Mouse (Mus musculus) right cerebral cortex, postnatal 25 days (tissue): ENCODE results near the gene Cnbd2.

Experiments used
- DNase-seq: peaks from one replicate; pipeline ENCODE4 v3.0.0; 2022

The Cnbd2 gene

GRCm38 (mm10) chr2:156313153-156313552 lies 1.1 kb downstream of the Cnbd2 start:
- no peak for DNase-seq

GRCm38 (mm10) chr2:156314811-156315210 lies 2.7 kb downstream of the Cnbd2 start:
- no peak for DNase-seq

- DNase-seq, result no peak
Observed at GRCm38 (mm10) chr2:156318491-156318890, 6.4 kb downstream of the Cnbd2 start.

- DNase-seq, result no peak
Observed at GRCm38 (mm10) chr2:156321538-156321937, 9.4 kb downstream of the Cnbd2 start.

- DNase-seq, result peak; percentile 24
Observed at GRCm38 (mm10) chr2:156324116-156324588, 12.1 kb downstream of the Cnbd2 start.

GRCm38 (mm10) chr2:156324681-156325080 lies 12.6 kb downstream of the Cnbd2 start:
- no peak for DNase-seq

- no peak for DNase-seq
Observed at GRCm38 (mm10) chr2:156330681-156331080, 18.6 kb downstream of the Cnbd2 start.

- no peak for DNase-seq
Observed at GRCm38 (mm10) chr2:156331446-156331965, 19.4 kb downstream of the Cnbd2 start.

GRCm38 (mm10) chr2:156340078-156340477 lies 28.0 kb downstream of the Cnbd2 start:
- DNase-seq, result no peak

GRCm38 (mm10) chr2:156344775-156345532 lies 32.9 kb downstream of the Cnbd2 start:
- DNase-seq, result no peak

- DNase-seq, result no peak
Observed at GRCm38 (mm10) chr2:156348812-156349211, 36.7 kb downstream of the Cnbd2 start.

GRCm38 (mm10) chr2:156349286-156349848 lies 37.3 kb downstream of the Cnbd2 start:
- no peak for DNase-seq

GRCm38 (mm10) chr2:156351243-156351642 lies 39.1 kb downstream of the Cnbd2 start:
- DNase-seq, result no peak

- DNase-seq, result no peak
Observed at GRCm38 (mm10) chr2:156352413-156353165, 40.5 kb downstream of the Cnbd2 start.

GRCm38 (mm10) chr2:156353265-156353692 lies 41.2 kb downstream of the Cnbd2 start:
- DNase-seq, result peak; percentile 10

- DNase-seq, result peak; percentile 21
Observed at GRCm38 (mm10) chr2:156356031-156356430, 43.9 kb downstream of the Cnbd2 start.

- DNase-seq, result peak; percentile 39
Observed at GRCm38 (mm10) chr2:156368465-156368864, 56.4 kb downstream of the Cnbd2 start.

GRCm38 (mm10) chr2:156370896-156371295 lies 58.8 kb downstream of the Cnbd2 start:
- no peak for DNase-seq

- no peak for DNase-seq
Observed at GRCm38 (mm10) chr2:156376956-156377355, 64.9 kb downstream of the Cnbd2 start.

GRCm38 (mm10) chr2:156379929-156380328 lies 67.8 kb downstream of the Cnbd2 start:
- DNase-seq, result peak; percentile 72

- DNase-seq, result no peak
Observed at GRCm38 (mm10) chr2:156381350-156381749, 69.3 kb downstream of the Cnbd2 start.

GRCm38 (mm10) chr2:156392461-156393154 lies 80.5 kb downstream of the Cnbd2 start:
- peak; percentile 72 for DNase-seq
